Mouse (Mus musculus) layer of hippocampus, adult 6 months (tissue): ENCODE results near the gene Tcaf1. TPM values are rescaled to one million over a fixed set of nuclear protein-coding genes. Genes with fewer than 3 reads are reported as not detected.

Source experiments
- long read RNA-seq, 2 experiments: library from polyadenylated mRNA; unstranded; transcript quantifications; one replicate each; pipeline ENCODE4 v2.0.0; 2019 to 2020
- polyA plus RNA-seq: library from polyadenylated mRNA; unstranded; fragments of <200 nt; fragmentation: Nextera tagmentation; gene quantifications from 2 replicates; pipeline ENCODE4 v1.2.3, GENCODE M21; 2021

Gene Tcaf1
- 76.4 and 77.9 TPM in 2 replicates for polyA plus RNA-seq
- long read RNA-seq, experiment 1, full-length matches to known transcripts = 79 of 251 reads
- long read RNA-seq, experiment 1, partial matches to known transcripts = 84 of 251 reads
- long read RNA-seq, experiment 1, other reads (novel, unspliced or antisense) = 88 of 251 reads
- long read RNA-seq, experiment 2, full-length matches to known transcripts = 283 of 637 reads
- long read RNA-seq, experiment 2, partial matches to known transcripts = 85 of 637 reads
- long read RNA-seq, experiment 2, other reads (novel, unspliced or antisense) = 269 of 637 reads

DNA sequence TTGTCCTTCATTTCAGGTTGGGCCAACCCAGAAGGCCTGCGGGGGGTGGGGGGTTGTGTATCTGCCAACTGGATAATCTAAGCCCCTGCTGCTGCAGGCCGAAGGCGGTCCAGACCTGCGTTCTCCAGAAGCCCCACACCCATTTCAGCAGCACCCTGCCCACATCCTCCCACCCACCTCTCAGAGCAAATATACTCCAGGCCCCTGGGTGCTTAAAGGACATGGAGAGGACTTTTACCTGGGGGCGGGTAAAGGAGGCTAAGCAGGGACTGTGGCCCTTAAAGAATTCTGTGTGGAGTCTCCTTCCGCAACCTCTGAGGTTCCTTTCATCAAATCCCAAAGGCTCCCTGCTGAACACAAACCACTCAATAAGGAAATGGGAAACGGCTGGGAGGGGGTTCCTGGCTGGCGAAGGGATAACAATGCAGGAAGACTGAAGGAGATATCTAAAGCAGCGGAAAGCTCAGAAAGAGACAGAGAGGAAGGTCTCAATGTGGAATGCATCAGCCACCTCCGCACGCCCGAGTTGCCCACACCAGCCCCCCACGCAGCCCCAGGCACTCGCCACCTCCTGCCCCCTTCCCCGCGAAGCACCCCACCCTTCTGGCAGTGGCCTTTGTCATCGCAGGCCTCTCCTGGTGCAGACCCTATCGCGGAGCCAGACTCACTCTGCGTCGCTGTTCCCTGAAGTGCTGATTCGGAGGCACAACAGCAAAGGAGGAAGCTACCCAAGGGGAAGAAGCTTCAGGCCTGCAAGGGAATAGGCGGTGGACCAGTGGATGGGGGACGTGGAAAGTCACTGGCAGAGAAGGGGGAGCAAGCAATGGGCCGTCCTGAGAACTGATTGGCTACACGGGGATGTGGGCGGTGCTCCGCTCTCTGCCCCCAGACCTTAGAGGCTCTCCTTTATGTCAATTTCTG is at the start of gene Tcaf1:
TSS of gene Tcaf1 (minus strand) at position 798 of the 921 bp plus-strand sequence.

DNA sequence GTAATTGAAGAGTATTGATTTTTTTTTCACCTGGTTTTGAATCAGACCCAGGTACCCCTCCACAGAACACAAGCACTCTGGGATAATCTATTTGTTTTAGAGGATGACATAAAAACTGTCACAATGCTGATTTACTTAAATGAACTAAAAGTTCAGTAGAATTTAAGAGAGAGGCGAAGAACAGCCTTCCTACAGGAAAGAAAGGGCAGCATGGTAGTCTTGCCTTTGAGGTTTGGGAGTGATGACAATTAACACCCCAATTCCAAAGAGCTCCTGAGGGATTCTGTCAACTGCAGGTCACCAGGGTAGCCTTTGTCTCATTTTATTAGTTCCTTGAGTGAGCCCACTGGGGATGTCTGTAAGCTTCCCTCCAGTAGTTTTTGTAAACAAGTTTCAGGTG is 46.2 kb upstream of the Tcaf1 start, which contains the start of gene Olfr38:
TSS of gene Olfr38 (plus strand) at position 301 of the 400 bp plus-strand sequence.

DNA sequence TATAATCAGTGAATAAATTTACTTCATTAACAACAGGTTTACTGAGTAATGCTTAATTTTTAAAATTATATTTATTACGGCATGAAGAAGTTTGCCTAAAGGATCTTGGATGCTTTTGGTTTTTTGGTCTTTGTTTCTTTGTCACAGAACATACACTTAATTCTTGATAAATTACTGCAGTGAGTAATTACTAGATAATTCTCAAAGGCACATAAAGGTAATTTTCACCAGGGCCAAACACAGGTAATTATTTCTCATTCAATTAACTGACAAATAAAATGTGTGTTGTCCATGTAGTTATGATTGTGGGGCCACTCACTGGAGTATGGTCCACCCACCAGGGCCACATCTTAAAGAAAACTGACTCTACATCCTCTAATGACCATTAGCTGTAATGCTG is 29.2 kb upstream of the Tcaf1 start, which contains the start of gene Olfr453:
TSS of gene Olfr453 (plus strand) at position 301 of the 400 bp plus-strand sequence.

DNA sequence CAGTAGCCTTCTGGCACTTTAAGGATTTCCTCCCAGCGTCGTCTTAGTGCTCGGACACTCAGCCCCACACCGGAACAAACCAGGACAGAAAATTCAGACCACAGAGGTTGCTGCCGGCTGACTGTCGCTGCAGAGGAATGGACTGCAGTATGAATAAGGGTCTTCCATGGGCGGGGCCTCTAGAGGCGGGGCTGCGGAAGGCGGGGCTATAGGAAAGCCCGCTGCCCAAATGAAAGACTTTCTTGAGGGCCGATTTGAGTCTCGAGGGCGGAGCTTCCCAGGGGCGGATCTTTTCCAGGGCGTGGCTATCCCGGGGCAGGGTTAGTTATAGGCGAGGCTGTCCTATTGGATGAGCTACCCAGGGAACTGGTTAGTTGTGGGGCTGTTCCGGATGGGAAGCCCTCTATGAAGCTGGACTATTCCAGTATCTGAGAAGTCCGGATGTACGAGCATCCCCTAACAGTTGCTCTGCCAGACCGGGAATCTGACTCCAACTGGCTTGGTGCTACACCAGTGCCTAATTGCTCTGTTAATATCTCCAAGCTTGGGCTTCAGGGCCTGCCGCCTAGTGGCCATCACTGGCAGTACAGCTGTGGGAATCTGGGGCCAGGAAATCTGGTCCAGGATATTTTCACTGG is 64.9 kb downstream of the Tcaf1 start, which contains the start of gene Tcaf2:
TSS of gene Tcaf2 (minus strand) at position 343 of the 638 bp plus-strand sequence.

Other genes with a start within 250 kb of the Tcaf1 start
- gene Olfr458, start 244.9 kb downstream of the Tcaf1 start, polyA plus RNA-seq = not detected in 2 replicates
- gene Olfr457, start 233.8 kb downstream of the Tcaf1 start, polyA plus RNA-seq = not detected in 2 replicates
- gene Olfr456, start 222.9 kb downstream of the Tcaf1 start, polyA plus RNA-seq = not detected in 2 replicates
- not detected in 2 replicates for gene Olfr455, start 162.5 kb downstream of the Tcaf1 start, polyA plus RNA-seq
- gene Tcaf3, start 112.4 kb downstream of the Tcaf1 start, polyA plus RNA-seq = not detected in 2 replicates
- 0.15 and 0.16 TPM in 2 replicates for gene Tcaf2, start 64.8 kb downstream of the Tcaf1 start, polyA plus RNA-seq
- not detected in 2 replicates for gene Olfr453, start 29.3 kb upstream of the Tcaf1 start, polyA plus RNA-seq
- gene Olfr38, start 46.3 kb upstream of the Tcaf1 start, polyA plus RNA-seq = not detected in 2 replicates
- not detected in 2 replicates for gene Olfr452, start 75.0 kb upstream of the Tcaf1 start, polyA plus RNA-seq
- not detected in 2 replicates for gene Olfr450, start 101.9 kb upstream of the Tcaf1 start, polyA plus RNA-seq
- not detected in 2 replicates for gene Olfr449, start 124.3 kb upstream of the Tcaf1 start, polyA plus RNA-seq
- not detected in 2 replicates for gene Olfr448, start 180.4 kb upstream of the Tcaf1 start, polyA plus RNA-seq
- not detected in 2 replicates for gene Olfr447, start 198.8 kb upstream of the Tcaf1 start, polyA plus RNA-seq
- not detected in 2 replicates for gene Olfr446, start 211.3 kb upstream of the Tcaf1 start, polyA plus RNA-seq
- gene Olfr444, start 239.0 kb upstream of the Tcaf1 start, polyA plus RNA-seq = not detected in 2 replicates